Mouse (Mus musculus) neural tube, embryonic 15.5 days (tissue): ENCODE data around the gene Itsn2. TPM values are rescaled to one million over a fixed set of nuclear protein-coding genes. Genes with fewer than 3 reads are reported as not detected.
"Not testable (repeated sequence)": the region's sequence is repeated elsewhere in the genome, so short reads cannot be mapped to it uniquely, and the experiment has no call there.

Source experiments
- ATAC-seq: fragments of 200-750 bp; cut with Nextera tagmentation; 2 replicates; pipeline ENCODE4 v1.8.0; 2017; ENCODE audit warnings: mild to moderate bottlenecking, moderate TSS enrichment, moderate library complexity; ENCODE audit not compliant: low FRiP score
- H3K27ac ChIP-seq: fragments of 300-500 bp; sonication (generic); replicated peaks from 2 replicates; pipeline ENCODE4 v1.5.1; 2015; ENCODE audit warnings: mild to moderate bottlenecking, inconsistent platforms
- H3K27me3 ChIP-seq: fragments of 300-500 bp; sonication (generic); replicated peaks from 2 replicates; pipeline ENCODE4 v1.6.1; 2015; ENCODE audit warnings: inconsistent platforms
- H3K36me3 ChIP-seq: fragments of 300-500 bp; sonication (generic); 2 replicates; pipeline ENCODE4 v1.6.1; 2015; ENCODE audit warnings: inconsistent platforms
- H3K4me1 ChIP-seq: fragments of 300-500 bp; sonication (generic); 2 replicates; pipeline ENCODE4 v1.6.1; 2015; ENCODE audit warnings: inconsistent platforms
- H3K4me2 ChIP-seq: fragments of 300-500 bp; sonication (generic); 2 replicates; pipeline ENCODE4 v1.6.1; 2015; ENCODE audit warnings: inconsistent platforms, mild to moderate bottlenecking, moderate library complexity
- H3K4me3 ChIP-seq: fragments of 300-500 bp; sonication (generic); replicated peaks from 2 replicates; pipeline ENCODE4 v1.5.1; 2015; ENCODE audit warnings: mild to moderate bottlenecking, inconsistent platforms
- H3K9ac ChIP-seq: fragments of 300-500 bp; sonication (generic); replicated peaks from 2 replicates; pipeline ENCODE4 v1.6.1; 2015; ENCODE audit warnings: mild to moderate bottlenecking, inconsistent platforms
- H3K9me3 ChIP-seq: fragments of 300-500 bp; sonication (generic); replicated peaks from 2 replicates; pipeline ENCODE4 v1.6.1; 2016; ENCODE audit warnings: inconsistent platforms
- WGBS: fragments of 180-500 bp; shearing (Covaris S2); methylation state at CpG from one replicate; pipeline ENCODE4 v1.1.7; 2015; ENCODE audit warnings: mixed read lengths; 5-methylcytosine and 5-hydroxymethylcytosine counted together
- polyA plus RNA-seq: library from polyadenylated mRNA; unstranded; fragments of >200 nt; fragmentation: Nextera tagmentation; extraction: Ambion mirVana; gene quantifications from 2 replicates; pipeline ENCODE4 v1.2.1, GENCODE M21; 2015

Gene Itsn2
- 22.4 and 25.1 TPM in 2 replicates for polyA plus RNA-seq

- Histone ChIP-seq H3K9me3 (no peaks in the 10 kb centered on the region), H3K27ac (peak within 1 kb of the TSS; percentile 63), H3K36me3 (no peaks in the 10 kb centered on the region), H3K4me1 (peaks cover 16% of the 10 kb centered on the region), H3K4me3 (peak within 1 kb of the TSS; percentile 89), H3K4me2 (peak within 1 kb of the TSS; percentile 77), H3K27me3 (no peaks in the 10 kb centered on the region), H3K9ac (peak within 1 kb of the TSS; percentile 77)
- peak; percentile 91 for ATAC-seq
- WGBS = under 1% methylated on average over 44 of the region's 49 CpGs
These were observed at the start of gene Itsn2, which contains the start of gene Gm3625 for GRCm38 (mm10) chr12:4592541-4593165. Gene Itsn2 (plus strand): TSS chr12:4592638. Gene Gm3625 (minus strand): TSS chr12:4592927.

GRCm38 (mm10) chr12:4544400-4544919 is 48.0 kb upstream of the Itsn2 start:
- Histone ChIP-seq H3K9me3 (no peaks in the 10 kb centered on the region), H3K9ac (no peak overlapping the region), H3K4me3 (no peak overlapping the region), H3K4me1 (peaks cover 7% of the 10 kb centered on the region), H3K4me2 (no peak overlapping the region), H3K27me3 (0 out of 2 replicates have a peak, but pooled peaks cover 3% of the 10 kb centered on the region), H3K27ac (no peak overlapping the region), H3K36me3 (no peaks in the 10 kb centered on the region)
- 88% methylated on average over 5 of the region's 5 CpGs for WGBS
- ATAC-seq = no peak

- Histone ChIP-seq H3K27ac (no peak overlapping the region), H3K4me2 (no peak overlapping the region), H3K9me3 (no peaks in the 10 kb centered on the region), H3K4me1 (peaks cover 7% of the 10 kb centered on the region), H3K27me3 (0 out of 2 replicates have a peak, but pooled peaks cover 3% of the 10 kb centered on the region), H3K36me3 (no peaks in the 10 kb centered on the region), H3K4me3 (no peak overlapping the region), H3K9ac (no peak overlapping the region)
- no peak for ATAC-seq
These were observed 47.0 kb upstream of the Itsn2 start for GRCm38 (mm10) chr12:4545425-4545824.

- 0 out of 2 replicates have a peak, but pooled peaks cover 3% of the 10 kb centered on the region for H3K27me3 ChIP-seq
- no peak overlapping the region for H3K9ac ChIP-seq
- no peaks in the 10 kb centered on the region for H3K36me3 ChIP-seq
- H3K9me3 ChIP-seq = no peaks in the 10 kb centered on the region
- no peak overlapping the region for H3K4me2 ChIP-seq
- 71% methylated on average over 5 of the region's 5 CpGs for WGBS
- H3K27ac ChIP-seq = no peak overlapping the region
- no peak overlapping the region for H3K4me3 ChIP-seq
- H3K4me1 ChIP-seq = peaks cover 7% of the 10 kb centered on the region
- ATAC-seq = no peak
These were observed 45.9 kb upstream of the Itsn2 start for GRCm38 (mm10) chr12:4546491-4546890.

GRCm38 (mm10) chr12:4547557-4547956 is 44.9 kb upstream of the Itsn2 start:
- Histone ChIP-seq H3K9me3 (no peaks in the 10 kb centered on the region), H3K4me2 (peak overlapping the region; percentile 15; the same call in 1 of the 2 replicates), H3K4me3 (no peak overlapping the region), H3K27ac (no peak overlapping the region), H3K36me3 (no peaks in the 10 kb centered on the region), H3K9ac (no peak overlapping the region), H3K27me3 (0 out of 2 replicates have a peak, but pooled peaks cover 3% of the 10 kb centered on the region), H3K4me1 (peaks cover 7% of the 10 kb centered on the region)
- ATAC-seq = no peak
- WGBS = 51% methylated on average over 14 of the region's 14 CpGs

- H3K9ac ChIP-seq = no peak overlapping the region
These were observed 44.1 kb upstream of the Itsn2 start for GRCm38 (mm10) chr12:4548053-4549013.

GRCm38 (mm10) chr12:4553704-4554103 is 38.7 kb upstream of the Itsn2 start:
- H3K27me3 ChIP-seq, H3K4me2 ChIP-seq, H3K36me3 ChIP-seq, H3K27ac ChIP-seq, H3K4me3 ChIP-seq, H3K9ac ChIP-seq, ATAC-seq, H3K9me3 ChIP-seq, H3K4me1 ChIP-seq: not testable (repeated sequence)
- WGBS = 94% methylated on average over 3 of the region's 3 CpGs

More at GRCm38 (mm10) chr12:4548053-4549013, 44.1 kb upstream of the Itsn2 start:
- Histone ChIP-seq H3K36me3 (no peaks in the 10 kb centered on the region), H3K27me3 (0 out of 2 replicates have a peak, but pooled peaks cover 3% of the 10 kb centered on the region), H3K9me3 (no peaks in the 10 kb centered on the region), H3K4me1 (peaks cover 7% of the 10 kb centered on the region), H3K27ac (no peak overlapping the region), H3K4me2 (peak overlapping the region; percentile 52), H3K4me3 (peak overlapping the region; percentile 26)
- peak; percentile 87; the same call in 1 of the 2 replicates for ATAC-seq
- WGBS = 15% methylated on average over 18 of the region's 18 CpGs

GRCm38 (mm10) chr12:4555451-4555850 is 37.0 kb upstream of the Itsn2 start:
- ATAC-seq = no peak
- no peak overlapping the region for H3K4me3 ChIP-seq
- WGBS = 80% methylated on average over 5 of the region's 6 CpGs
- H3K9me3 ChIP-seq = no peaks in the 10 kb centered on the region
- H3K27ac ChIP-seq = no peak overlapping the region
- H3K27me3 ChIP-seq = no peaks in the 10 kb centered on the region
- no peaks in the 10 kb centered on the region for H3K4me1 ChIP-seq
- H3K36me3 ChIP-seq = no peaks in the 10 kb centered on the region
- no peak overlapping the region for H3K4me2 ChIP-seq
- H3K9ac ChIP-seq = no peak overlapping the region

- no peaks in the 10 kb centered on the region for H3K4me1 ChIP-seq
- no peak overlapping the region for H3K27ac ChIP-seq
- no peaks in the 10 kb centered on the region for H3K27me3 ChIP-seq
- H3K9ac ChIP-seq = no peak overlapping the region
- no peaks in the 10 kb centered on the region for H3K9me3 ChIP-seq
- no peak overlapping the region for H3K4me3 ChIP-seq
- ATAC-seq = no peak
- WGBS = 86% methylated on average over 9 of the region's 9 CpGs
- H3K4me2 ChIP-seq = no peak overlapping the region
- no peaks in the 10 kb centered on the region for H3K36me3 ChIP-seq
These were observed 35.5 kb upstream of the Itsn2 start for GRCm38 (mm10) chr12:4556891-4557290.

- Histone ChIP-seq H3K36me3 (no peaks in the 10 kb centered on the region), H3K9me3 (no peaks in the 10 kb centered on the region), H3K4me3 (no peak overlapping the region), H3K27me3 (no peaks in the 10 kb centered on the region), H3K4me2 (no peak overlapping the region), H3K9ac (no peak overlapping the region), H3K4me1 (no peaks in the 10 kb centered on the region), H3K27ac (no peak overlapping the region)
- ATAC-seq = no peak
- WGBS = 84% methylated on average over 3 of the region's 3 CpGs
These were observed 35.0 kb upstream of the Itsn2 start for GRCm38 (mm10) chr12:4557436-4557835.

- ATAC-seq = no peak
- no peaks in the 10 kb centered on the region for H3K4me1 ChIP-seq
- 66% methylated on average over 3 of the region's 3 CpGs for WGBS
- H3K9ac ChIP-seq = no peak overlapping the region
- H3K9me3 ChIP-seq = no peaks in the 10 kb centered on the region
- no peak overlapping the region for H3K4me3 ChIP-seq
- no peaks in the 10 kb centered on the region for H3K36me3 ChIP-seq
- H3K27ac ChIP-seq = no peak overlapping the region
- no peak overlapping the region for H3K4me2 ChIP-seq
- H3K27me3 ChIP-seq = no peaks in the 10 kb centered on the region
These were observed 34.4 kb upstream of the Itsn2 start for GRCm38 (mm10) chr12:4558013-4558412.
